Mouse (Mus musculus) CH12.LX (cell line): ENCODE results near the gene Alkbh4. TPM values are rescaled to one million over a fixed set of nuclear protein-coding genes. Genes with fewer than 3 reads are reported as not detected.

ENCODE experiments used
- DNase-seq: peaks from one replicate; pipeline ENCODE4 v3.0.0-alpha.2; 2013; ENCODE audit errors: extremely low read depth
- H3K27ac ChIP-seq: 2 replicates; pipeline ENCODE4 v1.5.1; 2012; ENCODE audit warnings: low read depth, mild to moderate bottlenecking, control low read depth, moderate library complexity; ENCODE audit not compliant: insufficient read depth
- H3K27me3 ChIP-seq: replicated peaks from 2 replicates; pipeline ENCODE3; 2012; ENCODE audit warnings: inconsistent platforms
- H3K36me3 ChIP-seq, 2 experiments: replicated peaks in 1 of 2; 2 replicates each; pipeline versions ENCODE3 to v1.6.1; 2012; ENCODE audit warnings: inconsistent platforms in 1 of 2, low read length in 1 of 2, mild to moderate bottlenecking in 1 of 2, mixed read lengths in 1 of 2, moderate library complexity in 1 of 2; ENCODE audit not compliant: control insufficient read depth in 1 of 2, insufficient read depth in 1 of 2
- H3K4me1 ChIP-seq, 2 experiments: 2 replicates each; pipeline ENCODE4 v1.6.1; 2012; ENCODE audit warnings: inconsistent platforms in 1 of 2, moderate library complexity in 1 of 2; ENCODE audit not compliant: insufficient read depth in 2 of 2, control insufficient read depth in 1 of 2
- H3K4me2 ChIP-seq: 2 replicates; pipeline ENCODE4 v1.6.1; 2012; ENCODE audit warnings: low read depth, mild to moderate bottlenecking, control low read depth; ENCODE audit not compliant: poor library complexity, insufficient read depth, severe bottlenecking
- H3K4me3 ChIP-seq, 3 experiments: fragments of 150-350 bp in 1 of 3; sonication (generic) in 1 of 3; replicated peaks in 1 of 3; 2 replicates each; pipeline versions ENCODE3 to v1.5.1; 2011 to 2012; ENCODE audit warnings: low read depth in 2 of 3, low read length in 2 of 3, mild to moderate bottlenecking in 2 of 3, moderate library complexity in 2 of 3, control low read depth in 1 of 3, improper control_type of control experiment in 1 of 3, inconsistent platforms in 1 of 3, mixed read lengths in 1 of 3; ENCODE audit not compliant: poor library complexity in 1 of 3
- H3K79me2 ChIP-seq: replicated peaks from 2 replicates; pipeline ENCODE4 v1.6.1; 2012; ENCODE audit warnings: mild to moderate bottlenecking, moderate library complexity; ENCODE audit not compliant: control insufficient read depth, poor library complexity, insufficient read depth, severe bottlenecking; ENCODE audit errors: extremely low read depth
- H3K9ac ChIP-seq: 2 replicates; pipeline ENCODE4 v1.6.1; 2012; ENCODE audit warnings: low read depth, mild to moderate bottlenecking, control low read depth, moderate library complexity; ENCODE audit not compliant: insufficient read depth
- H3K9me3 ChIP-seq: replicated peaks from 2 replicates; pipeline ENCODE3; 2012; ENCODE audit warnings: low read length, inconsistent platforms, mixed read lengths
- BHLHE40 ChIP-seq: IDR thresholded peaks from 2 replicates; pipeline ENCODE4 v1.6.1; 2011; ENCODE audit warnings: mild to moderate bottlenecking, low read depth, low read length, improper control_type of control experiment
- CHD1 ChIP-seq: IDR thresholded peaks from 2 replicates; pipeline ENCODE4 v1.6.1; 2012; ENCODE audit warnings: low read depth, low read length, improper control_type of control experiment, inconsistent platforms
- CHD2 ChIP-seq: IDR thresholded peaks from 2 replicates; pipeline ENCODE4 v1.6.1; 2011; ENCODE audit warnings: low read length, improper control_type of control experiment
- ELF1 ChIP-seq: IDR thresholded peaks from 2 replicates; pipeline ENCODE4 v1.6.1; 2014; ENCODE audit warnings: low read depth, mild to moderate bottlenecking, inconsistent platforms, low read length, improper control_type of control experiment
- EP300 ChIP-seq: IDR thresholded peaks from 2 replicates; pipeline ENCODE4 v1.6.1; 2011; ENCODE audit warnings: low read length, improper control_type of control experiment
- GABPA ChIP-seq: IDR thresholded peaks from 2 replicates; pipeline ENCODE4 v1.6.1; 2012; ENCODE audit warnings: low read depth, low read length, improper control_type of control experiment, inconsistent platforms; ENCODE audit not compliant: insufficient replicate concordance
- HCFC1 ChIP-seq: IDR thresholded peaks from 2 replicates; pipeline ENCODE4 v1.6.1; 2012; ENCODE audit warnings: low read depth, mild to moderate bottlenecking, inconsistent platforms, low read length, improper control_type of control experiment
- KAT2A ChIP-seq: IDR thresholded peaks from 2 replicates; pipeline ENCODE4 v1.6.1; 2012; ENCODE audit warnings: low read length, improper control_type of control experiment, inconsistent platforms; ENCODE audit not compliant: insufficient replicate concordance
- MAFK ChIP-seq: IDR thresholded peaks from 2 replicates; pipeline ENCODE4 v1.6.1; 2011; ENCODE audit warnings: low read length, improper control_type of control experiment; ENCODE audit not compliant: insufficient replicate concordance
- MEF2A ChIP-seq: IDR thresholded peaks from 2 replicates; pipeline ENCODE4 v1.6.1; 2014; ENCODE audit warnings: low read depth, mild to moderate bottlenecking, inconsistent platforms, low read length, improper control_type of control experiment, borderline replicate concordance
- NELFE ChIP-seq: IDR thresholded peaks from 2 replicates; pipeline ENCODE4 v1.6.1; 2011; ENCODE audit warnings: low read depth, low read length, improper control_type of control experiment
- NRF1 ChIP-seq: IDR thresholded peaks from 2 replicates; pipeline ENCODE4 v1.6.1; 2014; ENCODE audit warnings: low read depth, mild to moderate bottlenecking, inconsistent platforms, low read length, improper control_type of control experiment, moderate library complexity
- PAX5 ChIP-seq: IDR thresholded peaks from 2 replicates; pipeline ENCODE4 v1.6.1; 2012; ENCODE audit warnings: low read length, inconsistent platforms, mixed read lengths
- POLR2A ChIP-seq: IDR thresholded peaks from 2 replicates; pipeline ENCODE4 v1.6.1; 2011; ENCODE audit warnings: low read depth, mild to moderate bottlenecking, improper control_type of control experiment, low read length
- RAD21 ChIP-seq: IDR thresholded peaks from 2 replicates; pipeline ENCODE4 v1.6.1; 2011; ENCODE audit warnings: low read depth, mild to moderate bottlenecking, low read length, improper control_type of control experiment, moderate library complexity
- RCOR1 ChIP-seq: conservative IDR thresholded peaks from 2 replicates; pipeline ENCODE4 v1.6.1; 2012; ENCODE audit warnings: low read depth, mild to moderate bottlenecking, inconsistent platforms, low read length, improper control_type of control experiment
- SIN3A ChIP-seq: IDR thresholded peaks from 2 replicates; pipeline ENCODE4 v1.6.1; 2012; ENCODE audit warnings: low read length, improper control_type of control experiment, inconsistent platforms
- SMC3 ChIP-seq: IDR thresholded peaks from 2 replicates; pipeline ENCODE4 v1.6.1; 2011; ENCODE audit warnings: low read depth, low read length, improper control_type of control experiment
- USF2 ChIP-seq: conservative IDR thresholded peaks from 2 replicates; pipeline ENCODE4 v1.6.1; 2011; ENCODE audit warnings: low read depth, low read length, improper control_type of control experiment
- ZKSCAN1 ChIP-seq: IDR thresholded peaks from 2 replicates; pipeline ENCODE4 v1.6.1; 2012; ENCODE audit warnings: low read depth, inconsistent platforms, low read length, improper control_type of control experiment, borderline replicate concordance
- ZNF384 ChIP-seq: IDR thresholded peaks from 2 replicates; pipeline ENCODE4 v1.6.1; 2012; ENCODE audit warnings: low read depth, low read length, improper control_type of control experiment, inconsistent platforms
- dilution Hi-C: fragments of 300-500 bp; cut with MboI; formaldehyde crosslinking; loops from 2 replicates; pipeline ENCODE4 v1.14.3; 2020; ENCODE audit warnings: low sequenced_read_pairs; ENCODE audit not compliant: extremely low pct_unique_long_range_greater_than_20kb, extremely low pct_ligation_motif_present
- in situ Hi-C: fragments of 300-500 bp; cut with MboI; formaldehyde crosslinking; loops from 3 replicates; pipeline ENCODE4 v1.14.3; 2019; ENCODE audit warnings: low sequenced_read_pairs, low pct_ligation_motif_present, low pct_unique_long_range_greater_than_20kb, mixed read lengths
- polyA plus RNA-seq: library from polyadenylated mRNA; unstranded; fragments of >175 nt; gene quantifications from 2 replicates; pipeline ENCODE4 v1.2.1, GENCODE M21; 2012; ENCODE audit warnings: low read depth; ENCODE audit not compliant: insufficient read length
- total RNA-seq, 2 experiments: library from RNA; depleted of rRNA; stranded (reverse); fragments of 300-350 nt in 1 of 2; fragments of >200 nt in 1 of 2; gene quantifications; 2 replicates each; pipeline ENCODE4 v1.2.3; 2012 to 2014

Gene Alkbh4
- total and polyA plus RNA-seq, 3 experiments, result 12.2 to 15.9 (median 12.9) TPM

DNA sequence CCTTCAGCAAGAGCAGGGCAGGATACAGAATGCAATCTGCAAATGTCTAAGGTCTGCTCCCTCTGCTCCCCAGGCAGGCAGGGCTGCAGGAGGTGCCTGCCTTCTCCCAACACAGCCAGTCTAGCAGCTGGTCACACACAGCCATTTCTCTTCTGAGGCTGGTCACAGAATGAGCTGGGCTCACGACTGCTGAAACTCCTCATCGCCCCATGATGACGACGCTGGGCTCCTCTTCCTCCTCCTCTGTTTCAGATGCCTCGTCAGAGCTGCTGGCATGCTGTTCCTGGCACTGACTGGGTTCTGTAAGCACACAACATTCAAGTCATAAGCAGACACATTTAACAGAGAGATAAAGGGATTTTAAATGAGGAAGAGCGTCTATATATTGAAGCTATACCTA, 45.3 kb downstream of the Alkbh4 start:
- in situ Hi-C loops (no loop called here), dilution Hi-C loops (no loop called here)
- H3K79me2 ChIP-seq, result no peaks in the 10 kb centered on the region
- no peak overlapping the region for H3K4me3 ChIP-seq
- H3K9ac ChIP-seq, result no peak overlapping the region
- no peak for TF ChIP-seq RAD21
- no peak for TF ChIP-seq BHLHE40
- TF ChIP-seq SMC3, result no peak
- no peak for TF ChIP-seq PAX5
- TF ChIP-seq ZKSCAN1, result no peak
- TF ChIP-seq POLR2A, result no peak
- no peak for TF ChIP-seq MEF2A
- TF ChIP-seq NELFE, result no peak
- no peak for TF ChIP-seq HCFC1
- no peak for TF ChIP-seq CHD2
- TF ChIP-seq EP300, result no peak
- TF ChIP-seq USF2, result no peak
- TF ChIP-seq RCOR1, result no peak
- TF ChIP-seq ELF1, result no peak
- TF ChIP-seq ZNF384, result no peak
- TF ChIP-seq KAT2A, result no peak
- no peak for TF ChIP-seq NRF1
- DNase-seq, result no peak
- H3K9me3 ChIP-seq, result no peaks in the 10 kb centered on the region
- no peak overlapping the region for H3K4me2 ChIP-seq
- H3K27me3 ChIP-seq, result no peaks in the 10 kb centered on the region
- no peak overlapping the region for H3K27ac ChIP-seq
- H3K36me3 ChIP-seq, result peaks cover 68 to 91% of the 10 kb centered on the region in 2 experiments
- H3K4me1 ChIP-seq, result peaks cover 6 to 8% of the 10 kb centered on the region in 2 experiments; a peak in 3 of 4 replicates

DNA sequence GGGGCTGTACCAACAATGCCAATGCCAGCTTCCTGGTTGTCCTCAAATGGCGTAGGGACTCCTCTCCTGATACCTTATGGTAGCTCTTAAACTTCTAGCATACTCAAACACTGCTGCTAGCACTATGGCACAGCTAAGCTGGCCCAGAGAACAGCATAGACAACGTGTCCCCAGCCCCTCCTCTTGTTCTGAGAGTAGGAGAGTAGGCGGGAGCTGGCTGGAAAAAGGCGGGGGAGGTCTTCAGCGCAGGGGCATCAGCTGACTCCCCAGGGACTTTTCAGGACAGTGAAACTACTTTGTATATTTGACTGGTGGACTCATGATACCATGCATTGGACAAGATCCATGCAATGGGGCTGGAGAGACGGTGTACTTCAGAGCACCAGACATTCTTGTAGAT, 46.1 kb downstream of the Alkbh4 start:
- no peaks in the 10 kb centered on the region for H3K79me2 ChIP-seq
- DNase-seq, result no peak
- no peak for TF ChIP-seq RCOR1
- TF ChIP-seq MAFK, result no peak
- no peak for TF ChIP-seq NRF1
- no peak for TF ChIP-seq CHD1
- TF ChIP-seq GABPA, result no peak
- TF ChIP-seq ZNF384, result no peak
- no peak for TF ChIP-seq SIN3A
- in situ Hi-C loops (no loop called here), dilution Hi-C loops (no loop called here)
- peaks cover 72 to 95% of the 10 kb centered on the region in 2 experiments for H3K36me3 ChIP-seq
- no peaks in the 10 kb centered on the region for H3K27me3 ChIP-seq
- no peak overlapping the region for H3K4me2 ChIP-seq
- peaks cover 6 to 8% of the 10 kb centered on the region in 2 experiments; a peak in 3 of 4 replicates for H3K4me1 ChIP-seq
- no peaks in the 10 kb centered on the region for H3K9me3 ChIP-seq
- no peak overlapping the region for H3K4me3 ChIP-seq
- H3K9ac ChIP-seq, result no peak overlapping the region
- no peak overlapping the region for H3K27ac ChIP-seq
